8 mouse cellular contexts compared by ENCODE assay signal in genomic region chr11:112781994-112782356, GRCm38 (mm10). TPM values are rescaled to one million over a fixed set of nuclear protein-coding genes. Genes with fewer than 3 reads are reported as not detected.
DNase-seq lines count a peak whose midpoint lies in the region; ATAC-seq and TF ChIP-seq lines count a peak whose summit lies in the region.

Sox9 (plus strand) TSS chr11:112782224.

- H3K36me3 ChIP-seq in forebrain, embryonic 12.5 days (replicated peaks), result peaks cover 16% of the 10 kb centered on the region
- H3K36me3 ChIP-seq in heart, embryonic 16.5 days (ENCODE audit: control insufficient read depth, insufficient read depth), result no peaks in the 10 kb centered on the region
- no peaks in the 10 kb centered on the region for H3K36me3 ChIP-seq in liver, embryonic 13.5 days

- H3K27ac ChIP-seq in forebrain, embryonic 12.5 days, result peak within 1 kb of the TSS; percentile 94
- peak within 1 kb of the TSS; percentile 34 for H3K27ac ChIP-seq in heart, embryonic 16.5 days (ENCODE audit: low read length)
- H3K27ac ChIP-seq in liver, embryonic 13.5 days, result no peak within 1 kb of the TSS

- peak within 1 kb of the TSS; percentile 98 for H3K9ac ChIP-seq in forebrain, embryonic 12.5 days
- peak within 1 kb of the TSS; percentile 61 for H3K9ac ChIP-seq in heart, embryonic 16.5 days (ENCODE audit: low read length)
- no peak within 1 kb of the TSS for H3K9ac ChIP-seq in liver, embryonic 13.5 days

- peak; percentile 87 for ATAC-seq in forebrain, embryonic 12.5 days (ENCODE audit: low FRiP score)
- ATAC-seq in heart, embryonic 16.5 days (replicated peaks; ENCODE audit: extremely low read depth, insufficient read depth, low FRiP score), result peak; percentile 73
- peak; percentile 20; the same call in 1 of the 2 replicates for ATAC-seq in liver, embryonic 13.5 days (ENCODE audit: low read depth)

- H3K9me3 ChIP-seq in forebrain, embryonic 12.5 days, result no peaks in the 10 kb centered on the region
- no peaks in the 10 kb centered on the region for H3K9me3 ChIP-seq in heart, embryonic 16.5 days (replicated peaks; ENCODE audit: control insufficient read depth, low read length)
- H3K9me3 ChIP-seq in liver, embryonic 13.5 days (replicated peaks), result no peaks in the 10 kb centered on the region

- peaks cover 13% of the 10 kb centered on the region for H3K27me3 ChIP-seq in forebrain, embryonic 12.5 days
- peaks cover 65% of the 10 kb centered on the region for H3K27me3 ChIP-seq in heart, embryonic 16.5 days (ENCODE audit: control insufficient read depth, insufficient read depth, low read length)
- H3K27me3 ChIP-seq in liver, embryonic 13.5 days, result peaks cover 91% of the 10 kb centered on the region

- WGBS in forebrain, embryonic 12.5 days, result 0% methylated on average over 15 of the region's 15 CpGs
- WGBS in heart, embryonic 16.5 days, result 0% methylated on average over 15 of the region's 15 CpGs
- WGBS in liver, embryonic 13.5 days (ENCODE audit: insufficient replicate concordance), result under 1% methylated on average over 15 of the region's 15 CpGs

- TF ChIP-seq POLR2A in brain, embryonic 14.5 days (IDR thresholded peaks at IDR 0.05; ENCODE audit: borderline replicate concordance, extremely low read depth, insufficient read depth, insufficient read length, poor library complexity, severe bottlenecking), result peak; percentile 79; the same call in 1 of the 2 replicates

- peaks cover 56% of the 10 kb centered on the region for H3K4me1 ChIP-seq in forebrain, embryonic 12.5 days
- H3K4me1 ChIP-seq in heart, embryonic 16.5 days (ENCODE audit: control insufficient read depth, insufficient read depth, low read length), result peaks cover 14% of the 10 kb centered on the region
- H3K4me1 ChIP-seq in liver, embryonic 13.5 days (replicated peaks), result no peaks in the 10 kb centered on the region; the same call in 1 of the 2 replicates

- TF ChIP-seq CTCF in brain, embryonic 14.5 days (IDR thresholded peaks at IDR 0.05; ENCODE audit: borderline replicate concordance, extremely low read depth, insufficient read depth, insufficient read length), result no peak

- H3K4me3 ChIP-seq in forebrain, embryonic 12.5 days (replicated peaks), result peak within 1 kb of the TSS; percentile 71
- H3K4me3 ChIP-seq in heart, embryonic 16.5 days (ENCODE audit: low read length), result peak within 1 kb of the TSS; percentile 54
- H3K4me3 ChIP-seq in liver, embryonic 13.5 days (replicated peaks), result peak within 1 kb of the TSS; percentile 49

- DNase-seq in ES-CJ7 (ENCODE audit: low read depth, low spot score), result peak; percentile 93
- DNase-seq in brain, embryonic 14.5 days (ENCODE audit: low read depth), result peak; percentile 99
- peak; percentile 57 to 83 for DNase-seq in kidney, postnatal 25 days
- no peak for DNase-seq in liver, embryonic 13.5 days
- peak; percentile 50 for DNase-seq in ovary, postnatal 10 days (ENCODE audit: low spot score)
- DNase-seq in spleen, adult 18-20 months, result no peak

- H3K4me2 ChIP-seq in forebrain, embryonic 12.5 days, result peak within 1 kb of the TSS; percentile 88
- peak within 1 kb of the TSS; percentile 63 for H3K4me2 ChIP-seq in heart, embryonic 16.5 days (ENCODE audit: low read depth, low read length)
- peak within 1 kb of the TSS; percentile 57 for H3K4me2 ChIP-seq in liver, embryonic 13.5 days

RNA-seq across cellular contexts. Expression of gene Sox9, which starts in this region (rescaled TPM):
- polyA plus RNA-seq in brain, embryonic 14.5 days (2012; rRNA removed), result 24.1 and 33.2 TPM in 2 replicates
- 152 and 186 TPM in 2 replicates for polyA plus RNA-seq in forebrain, embryonic 12.5 days (2016; fragmentation: Nextera tagmentation; extraction: Ambion mirVana)
- 19.9 and 20.0 TPM in 2 replicates for polyA plus RNA-seq in heart, embryonic 16.5 days (2015; fragmentation: Nextera tagmentation; extraction: Ambion mirVana)
- 1.1 and 1.6 TPM in 2 replicates for polyA plus RNA-seq in liver, embryonic 13.5 days (2015; fragmentation: Nextera tagmentation; extraction: Ambion mirVana)

Comparison
In these comparisons a context has a peak if more than half of its experiments do, and no peak if none do; other contexts are left out.
1. DNase-seq: peak in ES-CJ7 (single experiment), brain, embryonic 14.5 days (single experiment), kidney, postnatal 25 days (2 of 2) and ovary, postnatal 10 days (single experiment); none in liver, embryonic 13.5 days (single experiment) and spleen, adult 18-20 months (0 of 2).
2. ATAC-seq: peak in every context shown above with its lines; median percentile 87 in forebrain, embryonic 12.5 days; 73 in heart, embryonic 16.5 days; 20 in liver, embryonic 13.5 days.
3. Peak in every context shown above with its lines, with median percentiles within 50 percentile points of each other: H3K4me2 ChIP-seq and H3K4me3 ChIP-seq.